Mouse (Mus musculus): ENCODE data around the gene Gm21693. TPM values are rescaled to one million over a fixed set of nuclear protein-coding genes. Genes with fewer than 3 reads are reported as not detected.

Gene Gm21693
- not detected for polyA plus RNA-seq (2015; fragmentation: Illumina TruSeq; extraction: RNeasy Lipid Tissue Mini Kit (QIAGEN cat#74804); ENCODE audit: insufficient read depth, low read depth, low replicate concordance)

DNA sequence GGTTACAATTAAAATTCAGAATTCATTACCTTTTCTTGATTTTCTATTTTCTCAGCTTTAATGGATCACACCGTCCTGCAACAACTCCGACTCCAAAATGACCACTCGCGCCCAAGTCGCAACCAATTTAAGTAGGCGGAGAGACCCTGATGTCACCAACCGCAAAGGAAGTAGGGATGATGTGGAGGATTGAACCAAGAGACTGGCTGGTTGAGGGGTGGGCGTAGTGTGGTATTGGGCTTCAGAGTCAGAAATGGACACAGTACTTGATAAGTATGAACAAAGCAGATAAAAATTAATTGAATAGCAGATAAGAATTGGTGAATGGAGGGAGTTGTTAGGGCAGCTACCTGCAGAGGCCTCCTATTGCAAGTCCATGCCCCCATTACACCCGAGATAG lies at the start of gene Gm21693:
Gene Gm21693, minus strand, starts transcription at position 101 of the 400 bp plus-strand sequence.

DNA sequence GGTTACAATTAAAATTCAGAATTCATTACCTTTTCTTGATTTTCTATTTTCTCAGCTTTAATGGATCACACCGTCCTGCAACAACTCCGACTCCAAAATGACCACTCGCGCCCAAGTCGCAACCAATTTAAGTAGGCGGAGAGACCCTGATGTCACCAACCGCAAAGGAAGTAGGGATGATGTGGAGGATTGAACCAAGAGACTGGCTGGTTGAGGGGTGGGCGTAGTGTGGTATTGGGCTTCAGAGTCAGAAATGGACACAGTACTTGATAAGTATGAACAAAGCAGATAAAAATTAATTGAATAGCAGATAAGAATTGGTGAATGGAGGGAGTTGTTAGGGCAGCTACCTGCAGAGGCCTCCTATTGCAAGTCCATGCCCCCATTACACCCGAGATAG lies 38.8 kb downstream of the Gm21693 start, which contains the start of gene Gm21677:
Gene Gm21677, minus strand, starts transcription at position 101 of the 400 bp plus-strand sequence.

Other genes with a start within 250 kb of the Gm21693 start
- not detected for gene Gm21677, start 38.9 kb downstream of the Gm21693 start, polyA plus RNA-seq (2015; fragmentation: Illumina TruSeq; extraction: RNeasy Lipid Tissue Mini Kit (QIAGEN cat#74804); ENCODE audit: insufficient read depth, low read depth, low replicate concordance)
- not detected for gene Gm21704, start 64.8 kb upstream of the Gm21693 start, polyA plus RNA-seq (2015; fragmentation: Illumina TruSeq; extraction: RNeasy Lipid Tissue Mini Kit (QIAGEN cat#74804); ENCODE audit: insufficient read depth, low read depth, low replicate concordance)
- gene Gm21708, start 64.8 kb upstream of the Gm21693 start, polyA plus RNA-seq (2015; fragmentation: Illumina TruSeq; extraction: RNeasy Lipid Tissue Mini Kit (QIAGEN cat#74804); ENCODE audit: insufficient read depth, low read depth, low replicate concordance), result not detected